Mouse (Mus musculus): Measurements from ENCODE around the gene Hdac9.

Gene Hdac9

GRCm38 (mm10) chr12:34916995-34917394, at the start of gene Hdac9:
Gene Hdac9, minus strand, starts transcription at chr12:34917095.
- DNase-seq, result no peak

GRCm38 (mm10) chr12:34949066-34949706, 32.3 kb upstream of the Hdac9 start:
- no peak for DNase-seq

GRCm38 (mm10) chr12:34937918-34938317, 21.0 kb upstream of the Hdac9 start:
- DNase-seq, result no peak

- no peak for DNase-seq
These were observed 8.9 kb downstream of the Hdac9 start for GRCm38 (mm10) chr12:34908008-34908407.

- DNase-seq, result peak; percentile 19
These were observed 9.4 kb downstream of the Hdac9 start for GRCm38 (mm10) chr12:34907506-34907850.

GRCm38 (mm10) chr12:34906704-34907505, 10.0 kb downstream of the Hdac9 start:
- peak; percentile 21 for DNase-seq

GRCm38 (mm10) chr12:34906376-34906703, 10.6 kb downstream of the Hdac9 start:
- no peak for DNase-seq

- no peak for DNase-seq
These were observed 16.7 kb downstream of the Hdac9 start for GRCm38 (mm10) chr12:34900241-34900640.

- no peak for DNase-seq
These were observed 22.0 kb downstream of the Hdac9 start for GRCm38 (mm10) chr12:34894867-34895266.

- DNase-seq, result no peak
These were observed 28.2 kb downstream of the Hdac9 start for GRCm38 (mm10) chr12:34888694-34889093.

- no peak for DNase-seq
These were observed 42.0 kb downstream of the Hdac9 start for GRCm38 (mm10) chr12:34874926-34875325.

GRCm38 (mm10) chr12:34871028-34871427, 45.9 kb downstream of the Hdac9 start:
- no peak for DNase-seq

- DNase-seq, result no peak
These were observed 75.7 kb downstream of the Hdac9 start for GRCm38 (mm10) chr12:34841196-34841595.

GRCm38 (mm10) chr12:34837318-34837717, 79.6 kb downstream of the Hdac9 start:
- DNase-seq, result no peak

- no peak for DNase-seq
These were observed 80.0 kb downstream of the Hdac9 start for GRCm38 (mm10) chr12:34836864-34837263.

GRCm38 (mm10) chr12:34836085-34836484, 80.8 kb downstream of the Hdac9 start:
- no peak for DNase-seq

GRCm38 (mm10) chr12:34835493-34835892, 81.4 kb downstream of the Hdac9 start:
- no peak for DNase-seq

GRCm38 (mm10) chr12:34828684-34829083, 88.2 kb downstream of the Hdac9 start:
- no peak for DNase-seq

- DNase-seq, result no peak
These were observed 90.0 kb downstream of the Hdac9 start for GRCm38 (mm10) chr12:34826931-34827330.

GRCm38 (mm10) chr12:34820229-34820628, 96.7 kb downstream of the Hdac9 start:
- no peak for DNase-seq

GRCm38 (mm10) chr12:34811673-34812613, 105.0 kb downstream of the Hdac9 start:
- DNase-seq, result no peak

- DNase-seq, result no peak
These were observed 106.7 kb downstream of the Hdac9 start for GRCm38 (mm10) chr12:34810221-34810620.

GRCm38 (mm10) chr12:34808180-34808579, 108.7 kb downstream of the Hdac9 start:
- DNase-seq, result no peak

- DNase-seq, result no peak
These were observed 110.4 kb downstream of the Hdac9 start for GRCm38 (mm10) chr12:34806528-34806927.
